Mouse (Mus musculus): ENCODE measurements around the gene Alox12. TPM values are rescaled to one million over a fixed set of nuclear protein-coding genes. Genes with fewer than 3 reads are reported as not detected.
A peak's percentile ranks its signal among the peaks of the same experiment; 100 is the strongest.

Alox12 gene
- total and polyA plus RNA-seq, 3 experiments: 0.03 TPM; not detected in 2

- peak; percentile 73 for DNase-seq (ENCODE audit: low read depth, low spot score)
- no peaks in the 10 kb centered on the region for H3K9me3 ChIP-seq (replicated peaks; ENCODE audit: insufficient read depth, low read length)
- H3K9ac ChIP-seq (ENCODE audit: control insufficient read depth, low read depth, low read length, poor library complexity, severe bottlenecking): peak overlapping the region; percentile 82
- peak overlapping the region; percentile 87 to 92 for H3K4me3 ChIP-seq (ENCODE audit: control insufficient read depth in 1 of 2, insufficient read depth in 1 of 2, low read depth in 2 of 2, low read length in 2 of 2)
- H3K79me2 ChIP-seq (ENCODE audit: control insufficient read depth, insufficient read depth, low read length, poor library complexity): peaks cover 17% of the 10 kb centered on the region
- H3K4me1 ChIP-seq (ENCODE audit: control insufficient read depth in 1 of 2, insufficient read depth in 2 of 2, low read length in 2 of 2): peaks cover 0 to 7% of the 10 kb centered on the region in 2 experiments; a peak in 3 of 4 replicates
- no peak for TF ChIP-seq E2F4 (IDR thresholded peaks at IDR 0.05; ENCODE audit: borderline replicate concordance, low read depth, low read length)
- peak; percentile 37; the same call in 1 of the 2 replicates for TF ChIP-seq MYC (IDR thresholded peaks at IDR 0.05; ENCODE audit: low read depth, low read length)
- 0 out of 2 replicates have a peak, but pooled peaks have one; percentile 31 for TF ChIP-seq HCFC1 (IDR thresholded peaks at IDR 0.05; ENCODE audit: low read depth, low read length)
- TF ChIP-seq ELF1 (IDR thresholded peaks at IDR 0.05; ENCODE audit: low read depth, low read length): 0 out of 2 replicates have a peak, but pooled peaks have one; percentile 16
- 0 out of 2 replicates have a peak, but pooled peaks have one; percentile 19 for TF ChIP-seq TCF12 (IDR thresholded peaks at IDR 0.05; ENCODE audit: low read depth, low read length)
- TF ChIP-seq POLR2AphosphoS5 (IDR thresholded peaks at IDR 0.05; ENCODE audit: borderline replicate concordance, low read depth, low read length): no peak
- TF ChIP-seq CTCF (IDR thresholded peaks at IDR 0.05 in 2 of 3, conservative IDR thresholded peaks at IDR 0.05 in 1 of 3; ENCODE audit: control insufficient read depth in 1 of 3, insufficient read depth in 1 of 3, low read depth in 2 of 3, low read length in 3 of 3, poor library complexity in 1 of 3, severe bottlenecking in 1 of 3): no peak
- TF ChIP-seq ETS1 (IDR thresholded peaks at IDR 0.05; ENCODE audit: low read depth, low read length): no peak
- TF ChIP-seq CHD1 (IDR thresholded peaks at IDR 0.05; ENCODE audit: low read depth, low read length): no peak
- TF ChIP-seq NRF1 (IDR thresholded peaks at IDR 0.05; ENCODE audit: insufficient read depth, low read depth, low read length, poor library complexity, severe bottlenecking): no peak
- TF ChIP-seq TAL1 (IDR thresholded peaks at IDR 0.05; ENCODE audit: low read length): no peak
- TF ChIP-seq MEF2A (IDR thresholded peaks at IDR 0.05; ENCODE audit: extremely low read depth, insufficient replicate concordance, low read depth, low read length, poor library complexity, severe bottlenecking): no peak
- TF ChIP-seq KAT2A (conservative IDR thresholded peaks at IDR 0.05; ENCODE audit: low read depth, low read length): no peak; the same call in 1 of the 2 replicates
- peak; percentile 49 for TF ChIP-seq MAX (IDR thresholded peaks at IDR 0.05; ENCODE audit: low read length)
- 0 out of 2 replicates have a peak, but pooled peaks have one; percentile 24 for TF ChIP-seq BHLHE40 (IDR thresholded peaks at IDR 0.05; ENCODE audit: borderline replicate concordance, low read depth, low read length)
- TF ChIP-seq MAZ (IDR thresholded peaks at IDR 0.05; ENCODE audit: low read depth, low read length): no peak
- peak; percentile 16 for TF ChIP-seq MXI1 (IDR thresholded peaks at IDR 0.05; ENCODE audit: low read depth, low read length)
- peaks cover 0 to 2% of the 10 kb centered on the region in 2 experiments; a peak in 1 of 4 replicates for H3K27me3 ChIP-seq (ENCODE audit: control insufficient read depth in 1 of 2, insufficient read depth in 2 of 2, low read length in 2 of 2)
- H3K27ac ChIP-seq (ENCODE audit: control insufficient read depth, low read depth, low read length): peak overlapping the region; percentile 93
- H3K36me3 ChIP-seq (ENCODE audit: control insufficient read depth in 1 of 2, insufficient read depth in 2 of 2, low read length in 2 of 2): peaks cover 0 to 6% of the 10 kb centered on the region in 2 experiments; a peak in 1 of 4 replicates
Measured at GRCm38 (mm10) chr11:70238591-70239440, 16.3 kb downstream of the Alox12 start.
